Mouse (Mus musculus) CH12.LX (cell line): ENCODE measurements around the gene Gnb2. TPM values are rescaled to one million over a fixed set of nuclear protein-coding genes. Genes with fewer than 3 reads are reported as not detected.
A peak's percentile ranks its signal among the peaks of the same experiment; 100 is the strongest.

Experiments
- DNase-seq: peaks from one replicate; pipeline ENCODE4 v3.0.0-alpha.2; 2013; ENCODE audit errors: extremely low read depth
- H3K27ac ChIP-seq: 2 replicates; pipeline ENCODE4 v1.5.1; 2012; ENCODE audit warnings: low read depth, mild to moderate bottlenecking, control low read depth, moderate library complexity; ENCODE audit not compliant: insufficient read depth
- H3K27me3 ChIP-seq: replicated peaks from 2 replicates; pipeline ENCODE3; 2012; ENCODE audit warnings: inconsistent platforms
- H3K36me3 ChIP-seq, 2 experiments: replicated peaks in 1 of 2; 2 replicates each; pipeline versions ENCODE3 to v1.6.1; 2012; ENCODE audit warnings: inconsistent platforms in 1 of 2, low read length in 1 of 2, mild to moderate bottlenecking in 1 of 2, mixed read lengths in 1 of 2, moderate library complexity in 1 of 2; ENCODE audit not compliant: control insufficient read depth in 1 of 2, insufficient read depth in 1 of 2
- H3K4me1 ChIP-seq, 2 experiments: 2 replicates each; pipeline ENCODE4 v1.6.1; 2012; ENCODE audit warnings: inconsistent platforms in 1 of 2, moderate library complexity in 1 of 2; ENCODE audit not compliant: insufficient read depth in 2 of 2, control insufficient read depth in 1 of 2
- H3K4me2 ChIP-seq: 2 replicates; pipeline ENCODE4 v1.6.1; 2012; ENCODE audit warnings: low read depth, mild to moderate bottlenecking, control low read depth; ENCODE audit not compliant: poor library complexity, insufficient read depth, severe bottlenecking
- H3K4me3 ChIP-seq, 3 experiments: fragments of 150-350 bp in 1 of 3; sonication (generic) in 1 of 3; replicated peaks in 1 of 3; 2 replicates each; pipeline versions ENCODE3 to v1.5.1; 2011 to 2012; ENCODE audit warnings: low read depth in 2 of 3, low read length in 2 of 3, mild to moderate bottlenecking in 2 of 3, moderate library complexity in 2 of 3, control low read depth in 1 of 3, improper control_type of control experiment in 1 of 3, inconsistent platforms in 1 of 3, mixed read lengths in 1 of 3; ENCODE audit not compliant: poor library complexity in 1 of 3
- H3K79me2 ChIP-seq: replicated peaks from 2 replicates; pipeline ENCODE4 v1.6.1; 2012; ENCODE audit warnings: mild to moderate bottlenecking, moderate library complexity; ENCODE audit not compliant: control insufficient read depth, poor library complexity, insufficient read depth, severe bottlenecking; ENCODE audit errors: extremely low read depth
- H3K9ac ChIP-seq: 2 replicates; pipeline ENCODE4 v1.6.1; 2012; ENCODE audit warnings: low read depth, mild to moderate bottlenecking, control low read depth, moderate library complexity; ENCODE audit not compliant: insufficient read depth
- H3K9me3 ChIP-seq: replicated peaks from 2 replicates; pipeline ENCODE3; 2012; ENCODE audit warnings: low read length, inconsistent platforms, mixed read lengths
- BHLHE40 ChIP-seq: IDR thresholded peaks from 2 replicates; pipeline ENCODE4 v1.6.1; 2011; ENCODE audit warnings: mild to moderate bottlenecking, low read depth, low read length, improper control_type of control experiment
- CHD1 ChIP-seq: IDR thresholded peaks from 2 replicates; pipeline ENCODE4 v1.6.1; 2012; ENCODE audit warnings: low read depth, low read length, improper control_type of control experiment, inconsistent platforms
- CHD2 ChIP-seq: IDR thresholded peaks from 2 replicates; pipeline ENCODE4 v1.6.1; 2011; ENCODE audit warnings: low read length, improper control_type of control experiment
- CTCF ChIP-seq, 2 experiments: IDR thresholded peaks in 1 of 2; conservative IDR thresholded peaks in 1 of 2; 2 replicates each; pipeline ENCODE4 v1.5.1; 2011 to 2012; ENCODE audit warnings: low read depth in 2 of 2, low read length in 2 of 2, improper control_type of control experiment in 1 of 2, inconsistent platforms in 1 of 2, mild to moderate bottlenecking in 1 of 2, moderate library complexity in 1 of 2
- E2F4 ChIP-seq: IDR thresholded peaks from 2 replicates; pipeline ENCODE4 v1.6.1; 2011; ENCODE audit warnings: low read depth, low read length, improper control_type of control experiment; ENCODE audit not compliant: insufficient replicate concordance
- ELF1 ChIP-seq: IDR thresholded peaks from 2 replicates; pipeline ENCODE4 v1.6.1; 2014; ENCODE audit warnings: low read depth, mild to moderate bottlenecking, inconsistent platforms, low read length, improper control_type of control experiment
- EP300 ChIP-seq: IDR thresholded peaks from 2 replicates; pipeline ENCODE4 v1.6.1; 2011; ENCODE audit warnings: low read length, improper control_type of control experiment
- ETS1 ChIP-seq: conservative IDR thresholded peaks from 2 replicates; pipeline ENCODE4 v1.6.1; 2012; ENCODE audit warnings: low read depth, mild to moderate bottlenecking, inconsistent platforms, low read length, improper control_type of control experiment, moderate library complexity
- GABPA ChIP-seq: IDR thresholded peaks from 2 replicates; pipeline ENCODE4 v1.6.1; 2012; ENCODE audit warnings: low read depth, low read length, improper control_type of control experiment, inconsistent platforms; ENCODE audit not compliant: insufficient replicate concordance
- HCFC1 ChIP-seq: IDR thresholded peaks from 2 replicates; pipeline ENCODE4 v1.6.1; 2012; ENCODE audit warnings: low read depth, mild to moderate bottlenecking, inconsistent platforms, low read length, improper control_type of control experiment
- IRF4 ChIP-seq: IDR thresholded peaks from 2 replicates; pipeline ENCODE4 v1.6.1; 2014; ENCODE audit warnings: low read depth, mild to moderate bottlenecking, inconsistent platforms, low read length, improper control_type of control experiment
- JUN ChIP-seq: IDR thresholded peaks from 2 replicates; pipeline ENCODE4 v1.6.1; 2011; ENCODE audit warnings: low read depth, mild to moderate bottlenecking, low read length, improper control_type of control experiment, moderate library complexity; ENCODE audit not compliant: insufficient read depth
- JUND ChIP-seq: conservative IDR thresholded peaks from 2 replicates; pipeline ENCODE4 v1.6.1; 2011; ENCODE audit warnings: low read depth, low read length, improper control_type of control experiment
- MAFK ChIP-seq: IDR thresholded peaks from 2 replicates; pipeline ENCODE4 v1.6.1; 2011; ENCODE audit warnings: low read length, improper control_type of control experiment; ENCODE audit not compliant: insufficient replicate concordance
- MAX ChIP-seq: IDR thresholded peaks from 2 replicates; pipeline ENCODE4 v1.6.1; 2011; ENCODE audit warnings: low read length, improper control_type of control experiment
- MAZ ChIP-seq: IDR thresholded peaks from 2 replicates; pipeline ENCODE4 v1.6.1; 2012; ENCODE audit warnings: low read depth, mild to moderate bottlenecking, inconsistent platforms, low read length, improper control_type of control experiment, moderate library complexity
- MEF2A ChIP-seq: IDR thresholded peaks from 2 replicates; pipeline ENCODE4 v1.6.1; 2014; ENCODE audit warnings: low read depth, mild to moderate bottlenecking, inconsistent platforms, low read length, improper control_type of control experiment, borderline replicate concordance
- MXI1 ChIP-seq: IDR thresholded peaks from 2 replicates; pipeline ENCODE4 v1.6.1; 2011; ENCODE audit warnings: mild to moderate bottlenecking, low read depth, low read length, improper control_type of control experiment
- MYC ChIP-seq: IDR thresholded peaks from 2 replicates; pipeline ENCODE4 v1.6.1; 2011; ENCODE audit warnings: low read depth, mild to moderate bottlenecking, improper control_type of control experiment, low read length
- NELFE ChIP-seq: IDR thresholded peaks from 2 replicates; pipeline ENCODE4 v1.6.1; 2011; ENCODE audit warnings: low read depth, low read length, improper control_type of control experiment
- PAX5 ChIP-seq: IDR thresholded peaks from 2 replicates; pipeline ENCODE4 v1.6.1; 2012; ENCODE audit warnings: low read length, inconsistent platforms, mixed read lengths
- POLR2A ChIP-seq: IDR thresholded peaks from 2 replicates; pipeline ENCODE4 v1.6.1; 2011; ENCODE audit warnings: low read depth, mild to moderate bottlenecking, improper control_type of control experiment, low read length
- POLR2AphosphoS2 ChIP-seq: IDR thresholded peaks from 2 replicates; pipeline ENCODE4 v1.6.1; 2011; ENCODE audit warnings: low read depth, low read length, improper control_type of control experiment
- RAD21 ChIP-seq: IDR thresholded peaks from 2 replicates; pipeline ENCODE4 v1.6.1; 2011; ENCODE audit warnings: low read depth, mild to moderate bottlenecking, low read length, improper control_type of control experiment, moderate library complexity
- RCOR1 ChIP-seq: conservative IDR thresholded peaks from 2 replicates; pipeline ENCODE4 v1.6.1; 2012; ENCODE audit warnings: low read depth, mild to moderate bottlenecking, inconsistent platforms, low read length, improper control_type of control experiment
- SIN3A ChIP-seq: IDR thresholded peaks from 2 replicates; pipeline ENCODE4 v1.6.1; 2012; ENCODE audit warnings: low read length, improper control_type of control experiment, inconsistent platforms
- SMC3 ChIP-seq: IDR thresholded peaks from 2 replicates; pipeline ENCODE4 v1.6.1; 2011; ENCODE audit warnings: low read depth, low read length, improper control_type of control experiment
- TBP ChIP-seq: conservative IDR thresholded peaks from 2 replicates; pipeline ENCODE4 v1.6.1; 2011; ENCODE audit warnings: low read depth, low read length, improper control_type of control experiment
- TCF12 ChIP-seq: IDR thresholded peaks from 2 replicates; pipeline ENCODE4 v1.6.1; 2014; ENCODE audit warnings: low read depth, mild to moderate bottlenecking, inconsistent platforms, low read length, improper control_type of control experiment
- UBTF ChIP-seq: IDR thresholded peaks from 2 replicates; pipeline ENCODE4 v1.6.1; 2012; ENCODE audit warnings: low read depth, mild to moderate bottlenecking, inconsistent platforms, low read length, improper control_type of control experiment, moderate library complexity
- USF1 ChIP-seq: IDR thresholded peaks from 2 replicates; pipeline ENCODE4 v1.6.1; 2014; ENCODE audit warnings: low read depth, mild to moderate bottlenecking, inconsistent platforms, low read length, improper control_type of control experiment
- USF2 ChIP-seq: conservative IDR thresholded peaks from 2 replicates; pipeline ENCODE4 v1.6.1; 2011; ENCODE audit warnings: low read depth, low read length, improper control_type of control experiment
- ZC3H11A ChIP-seq: IDR thresholded peaks from 2 replicates; pipeline ENCODE4 v1.6.1; 2012; ENCODE audit warnings: low read depth, mild to moderate bottlenecking, inconsistent platforms, low read length, improper control_type of control experiment
- ZKSCAN1 ChIP-seq: IDR thresholded peaks from 2 replicates; pipeline ENCODE4 v1.6.1; 2012; ENCODE audit warnings: low read depth, inconsistent platforms, low read length, improper control_type of control experiment, borderline replicate concordance
- ZMIZ1 ChIP-seq: IDR thresholded peaks from 2 replicates; pipeline ENCODE4 v1.6.1; 2012; ENCODE audit warnings: low read depth, mild to moderate bottlenecking, inconsistent platforms, low read length, improper control_type of control experiment
- ZNF384 ChIP-seq: IDR thresholded peaks from 2 replicates; pipeline ENCODE4 v1.6.1; 2012; ENCODE audit warnings: low read depth, low read length, improper control_type of control experiment, inconsistent platforms
- dilution Hi-C: fragments of 300-500 bp; cut with MboI; formaldehyde crosslinking; loops from 2 replicates; pipeline ENCODE4 v1.14.3; 2020; ENCODE audit warnings: low sequenced_read_pairs; ENCODE audit not compliant: extremely low pct_unique_long_range_greater_than_20kb, extremely low pct_ligation_motif_present
- in situ Hi-C: fragments of 300-500 bp; cut with MboI; formaldehyde crosslinking; loops from 3 replicates; pipeline ENCODE4 v1.14.3; 2019; ENCODE audit warnings: low sequenced_read_pairs, low pct_ligation_motif_present, low pct_unique_long_range_greater_than_20kb, mixed read lengths
- polyA plus RNA-seq: library from polyadenylated mRNA; unstranded; fragments of >175 nt; gene quantifications from 2 replicates; pipeline ENCODE4 v1.2.1, GENCODE M21; 2012; ENCODE audit warnings: low read depth; ENCODE audit not compliant: insufficient read length
- total RNA-seq, 2 experiments: library from RNA; depleted of rRNA; stranded (reverse); fragments of 300-350 nt in 1 of 2; fragments of >200 nt in 1 of 2; gene quantifications; 2 replicates each; pipeline ENCODE4 v1.2.3; 2012 to 2014

Gene Gnb2
- total and polyA plus RNA-seq, 3 experiments, result 264 to 480 (median 327) TPM

DNA sequence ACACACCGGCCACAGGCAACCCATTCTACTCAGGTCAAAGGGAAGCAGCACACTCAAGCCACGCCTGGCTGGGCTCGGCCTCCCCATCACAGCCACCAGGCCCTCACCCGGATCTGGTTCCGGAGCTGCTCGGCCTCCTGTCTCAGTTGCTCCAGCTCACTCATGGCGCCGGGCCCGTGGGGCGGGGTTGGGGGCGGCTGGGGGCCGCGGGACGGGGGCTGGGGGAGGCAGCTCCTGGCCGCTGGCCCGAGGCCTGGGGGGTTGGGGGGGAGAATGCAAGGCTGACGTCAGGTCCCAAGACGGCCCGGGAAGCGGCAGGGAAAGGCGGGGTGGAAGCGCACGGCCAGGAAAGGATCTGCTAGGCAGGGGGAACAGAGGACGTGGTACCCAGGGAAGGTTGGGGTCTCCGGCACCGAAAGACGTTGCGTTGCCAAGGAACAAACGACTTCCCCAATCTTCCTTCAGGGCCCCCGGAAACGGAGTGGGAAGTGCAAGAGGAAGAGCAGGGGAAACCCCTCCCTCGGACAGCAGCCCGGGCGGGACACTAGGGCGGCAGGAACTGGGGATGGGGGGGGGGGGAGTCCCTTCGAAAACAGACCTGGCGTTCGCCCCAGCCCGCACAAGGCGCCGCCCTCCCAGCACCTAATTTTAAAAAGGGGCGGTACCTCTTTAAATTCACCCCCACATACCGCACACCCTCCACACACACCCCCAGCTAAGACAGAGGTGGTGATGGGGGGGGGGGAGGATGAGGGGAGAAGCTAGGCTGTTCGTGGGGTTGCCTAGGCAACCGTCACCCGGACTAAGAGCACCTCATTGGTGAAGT, 2.5 kb downstream of the Gnb2 start:
- peaks cover 3 to 44% of the 10 kb centered on the region in 2 experiments; a peak in 3 of 4 replicates for H3K4me1 ChIP-seq
- H3K27ac ChIP-seq, result peak overlapping the region; percentile 71
- in situ Hi-C loops (loop anchor here (5.0 kb wide), 1 partner anchor 36 kb away; the partner anchor contains the start of gene Tfr2), dilution Hi-C loops (no loop called here)
- peak overlapping the region; percentile 81 for H3K4me2 ChIP-seq
- no peaks in the 10 kb centered on the region for H3K27me3 ChIP-seq
- peak overlapping the region; percentile 79 to 93 (median 93) for H3K4me3 ChIP-seq
- no peaks in the 10 kb centered on the region for H3K9me3 ChIP-seq
- DNase-seq, result peak; percentile 78
- TF ChIP-seq POLR2A, result peak; percentile 41; the same call in 1 of the 2 replicates
- TF ChIP-seq E2F4, result no peak
- no peak for TF ChIP-seq CHD1
- no peak; the same call in 1 of the 2 replicates for TF ChIP-seq NELFE
- no peak for TF ChIP-seq ETS1
- no peak for TF ChIP-seq ZKSCAN1
- no peak for TF ChIP-seq MYC
- TF ChIP-seq ZMIZ1, result no peak
- 0 out of 2 replicates have a peak, but pooled peaks have one; percentile 40 for TF ChIP-seq TBP
- TF ChIP-seq EP300, result no peak
- no peak for TF ChIP-seq MEF2A
- no peak for TF ChIP-seq RCOR1
- TF ChIP-seq ELF1, result peak; percentile 74
- TF ChIP-seq MXI1, result peak; percentile 83
- no peak for TF ChIP-seq MAX
- no peak; the same call in 1 of the 2 replicates for TF ChIP-seq SIN3A
- TF ChIP-seq CHD2, result no peak
- no peak for TF ChIP-seq HCFC1
- no peak for TF ChIP-seq POLR2AphosphoS2
- TF ChIP-seq GABPA, result no peak
- peak; percentile 54 for TF ChIP-seq IRF4
- TF ChIP-seq JUN, result no peak
- no peak for TF ChIP-seq CTCF (conservative IDR thresholded peaks at IDR 0.05 in 1 of 2, IDR thresholded peaks at IDR 0.05 in 1 of 2; ENCODE audit: low read depth in 2 of 2, low read length in 2 of 2)
- TF ChIP-seq RAD21, result no peak
- TF ChIP-seq BHLHE40, result no peak
- TF ChIP-seq TCF12, result no peak
- TF ChIP-seq MAZ, result peak; percentile 91
- TF ChIP-seq SMC3, result no peak
- no peak for TF ChIP-seq MAFK
- TF ChIP-seq JUND, result no peak
- 0 out of 2 replicates have a peak, but pooled peaks have one; percentile 78 for TF ChIP-seq UBTF
- TF ChIP-seq PAX5, result no peak
- TF ChIP-seq USF2, result no peak
- TF ChIP-seq ZNF384, result no peak
- TF ChIP-seq ZC3H11A, result no peak
- no peak for TF ChIP-seq USF1
- peaks cover 29% of the 10 kb centered on the region for H3K79me2 ChIP-seq
- peak overlapping the region; percentile 96 for H3K9ac ChIP-seq
- H3K36me3 ChIP-seq, result peaks cover 36 to 46% of the 10 kb centered on the region in 2 experiments
